Mouse (Mus musculus) stomach, embryonic 16.5 days (tissue): Measurements from ENCODE around the gene Brpf1. TPM values are rescaled to one million over a fixed set of nuclear protein-coding genes. Genes with fewer than 3 reads are reported as not detected.

Source experiments
- ATAC-seq: fragments of 200-750 bp; cut with Nextera tagmentation; 2 replicates; pipeline ENCODE4 v1.8.0; 2017; ENCODE audit warnings: moderate number of reproducible peaks, moderate TSS enrichment; ENCODE audit not compliant: insufficient read depth, low FRiP score
- H3K27ac ChIP-seq: fragments of 300-500 bp; sonication (generic); 2 replicates; pipeline ENCODE4 v1.5.1; 2014; ENCODE audit warnings: low read length
- H3K27me3 ChIP-seq: fragments of 300-500 bp; sonication (generic); 2 replicates; pipeline ENCODE4 v1.6.1; 2014; ENCODE audit warnings: low read length, control low read depth, mixed read lengths; ENCODE audit not compliant: control insufficient read depth, insufficient read depth
- H3K36me3 ChIP-seq: fragments of 300-500 bp; sonication (generic); 2 replicates; pipeline ENCODE4 v1.6.1; 2014; ENCODE audit warnings: low read length; ENCODE audit not compliant: control insufficient read depth, insufficient read depth
- H3K4me1 ChIP-seq: fragments of 300-500 bp; sonication (generic); 2 replicates; pipeline ENCODE4 v1.6.1; 2014; ENCODE audit warnings: low read length, control low read depth, mixed read lengths; ENCODE audit not compliant: control insufficient read depth, insufficient read depth
- H3K4me2 ChIP-seq: fragments of 300-500 bp; sonication (generic); 2 replicates; pipeline ENCODE4 v1.6.1; 2014; ENCODE audit warnings: low read depth, low read length, mixed read lengths
- H3K4me3 ChIP-seq: fragments of 300-500 bp; sonication (generic); replicated peaks from 2 replicates; pipeline ENCODE4 v1.5.1; 2014; ENCODE audit warnings: mild to moderate bottlenecking, low read length
- H3K9ac ChIP-seq: fragments of 300-500 bp; sonication (generic); 2 replicates; pipeline ENCODE4 v1.6.1; 2014; ENCODE audit warnings: low read length
- H3K9me3 ChIP-seq: fragments of 300-500 bp; sonication (generic); replicated peaks from 2 replicates; pipeline ENCODE4 v1.6.1; 2016; ENCODE audit warnings: low read length, control low read depth; ENCODE audit not compliant: control insufficient read depth
- WGBS: fragments of 180-500 bp; shearing (Covaris S2); extraction: QIAGEN DNeasy Blood & Tissue Kit; methylation state at CpG from one replicate; pipeline ENCODE4 v1.1.7; 2014; 5-methylcytosine and 5-hydroxymethylcytosine counted together
- polyA plus RNA-seq: library from polyadenylated mRNA; unstranded; fragments of >200 nt; fragmentation: Nextera tagmentation; extraction: Ambion mirVana; gene quantifications from 2 replicates; pipeline ENCODE4 v1.2.1, GENCODE M21; 2015

Gene Brpf1
- polyA plus RNA-seq, 1 experiment from 2014 or later: 13.6 TPM

GRCm38 (mm10) chr6:113343177-113344092 is 36.5 kb downstream of the Brpf1 start, which contains the start of gene Camk1:
Camk1 (minus strand) TSS chr6:113343984.
- peak within 1 kb of the TSS; percentile 66 for H3K4me3 ChIP-seq
- H3K4me2 ChIP-seq: peak within 1 kb of the TSS; percentile 60
- peak; percentile 87 for ATAC-seq
- no peaks in the 10 kb centered on the region for H3K9me3 ChIP-seq
- H3K4me1 ChIP-seq: peaks cover 24% of the 10 kb centered on the region
- 10% methylated on average over 32 of the region's 32 CpGs for WGBS
- H3K36me3 ChIP-seq: 0 out of 2 replicates have a peak, but pooled peaks cover 4% of the 10 kb centered on the region
- peak within 1 kb of the TSS; percentile 53 for H3K27ac ChIP-seq
- H3K9ac ChIP-seq: peak within 1 kb of the TSS; percentile 88
- H3K27me3 ChIP-seq: no peaks in the 10 kb centered on the region

DNA sequence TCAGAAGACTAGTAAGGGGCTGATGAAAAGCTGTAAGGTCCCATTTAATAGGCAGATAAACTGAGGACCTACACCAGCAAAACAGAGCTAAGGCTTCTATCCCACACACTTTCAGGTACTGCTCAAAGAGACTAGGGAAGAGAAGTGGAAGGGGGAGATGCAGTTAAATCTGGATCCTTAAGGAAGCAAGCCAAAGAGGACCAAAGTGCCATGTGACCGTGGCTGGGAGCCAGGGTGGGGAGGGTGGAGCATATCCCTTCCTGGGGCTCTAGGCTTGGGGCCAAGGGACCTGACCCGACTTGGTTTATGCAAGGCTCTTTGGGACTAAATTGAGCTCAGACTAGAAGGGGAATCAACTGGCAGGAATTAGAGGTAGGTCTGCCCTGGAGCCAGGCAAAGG is 37.4 kb downstream of the Brpf1 start:
- peak overlapping the region; percentile 60 for H3K4me2 ChIP-seq
- no peaks in the 10 kb centered on the region for H3K9me3 ChIP-seq
- H3K4me3 ChIP-seq: peak overlapping the region; percentile 66
- H3K9ac ChIP-seq: peak overlapping the region; percentile 88
- no peaks in the 10 kb centered on the region for H3K36me3 ChIP-seq
- H3K27ac ChIP-seq: peak overlapping the region; percentile 53
- no peaks in the 10 kb centered on the region for H3K27me3 ChIP-seq
- 21% methylated on average over 2 of the region's 2 CpGs for WGBS
- no peak for ATAC-seq
- peaks cover 24% of the 10 kb centered on the region for H3K4me1 ChIP-seq

DNA sequence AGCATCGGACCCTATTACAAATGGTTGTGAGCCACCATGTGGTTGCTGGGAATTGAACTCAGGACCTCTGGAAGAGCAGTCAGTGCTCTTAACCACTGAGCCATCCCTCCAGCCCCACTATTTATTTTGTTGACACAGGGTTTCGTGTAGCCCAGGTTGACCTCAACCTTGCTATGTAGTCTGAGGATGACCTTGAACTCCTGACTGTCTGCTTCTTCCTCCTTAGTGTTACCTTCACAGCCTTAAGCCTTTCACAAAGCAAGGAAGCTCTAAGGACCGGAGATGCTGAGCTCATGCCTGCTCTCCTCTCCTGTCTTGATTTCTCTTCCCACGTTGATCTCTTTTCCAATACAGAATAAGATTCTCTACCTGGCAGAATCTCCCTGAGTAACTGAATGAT is 40.0 kb downstream of the Brpf1 start:
- Histone ChIP-seq H3K36me3 (no peaks in the 10 kb centered on the region), H3K27ac (no peak overlapping the region), H3K9ac (no peak overlapping the region), H3K4me3 (no peak overlapping the region), H3K27me3 (no peaks in the 10 kb centered on the region), H3K4me1 (peaks cover 21% of the 10 kb centered on the region), H3K4me2 (no peak overlapping the region), H3K9me3 (no peaks in the 10 kb centered on the region)
- 59% methylated on average over 4 of the region's 4 CpGs for WGBS
- no peak for ATAC-seq

DNA sequence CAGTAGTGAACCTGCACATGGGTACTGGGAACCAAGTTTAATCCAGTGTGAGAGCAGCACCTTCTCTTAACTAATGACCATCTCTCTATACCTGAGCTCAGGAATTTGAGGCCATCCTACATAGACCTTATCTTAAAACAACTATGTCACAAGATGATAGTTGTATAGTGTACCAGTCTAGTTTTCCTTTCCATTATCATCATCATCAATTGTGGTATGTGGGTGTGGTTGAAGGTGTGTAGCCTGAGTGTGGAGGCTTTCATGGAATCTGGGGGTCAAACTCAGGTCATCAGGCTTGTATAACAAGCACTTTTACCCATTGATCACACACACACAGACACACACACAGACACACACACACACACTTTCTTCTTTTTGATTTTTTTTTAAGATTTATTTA is 43.6 kb downstream of the Brpf1 start:
- no peak overlapping the region for H3K27ac ChIP-seq
- H3K9ac ChIP-seq: no peak overlapping the region
- no peak overlapping the region for H3K4me3 ChIP-seq
- H3K36me3 ChIP-seq: no peaks in the 10 kb centered on the region
- no peaks in the 10 kb centered on the region for H3K9me3 ChIP-seq
- ATAC-seq: peak; percentile 29; the same call in 1 of the 2 replicates
- no peaks in the 10 kb centered on the region for H3K27me3 ChIP-seq
- no peak overlapping the region for H3K4me2 ChIP-seq
- no peaks in the 10 kb centered on the region for H3K4me1 ChIP-seq

DNA sequence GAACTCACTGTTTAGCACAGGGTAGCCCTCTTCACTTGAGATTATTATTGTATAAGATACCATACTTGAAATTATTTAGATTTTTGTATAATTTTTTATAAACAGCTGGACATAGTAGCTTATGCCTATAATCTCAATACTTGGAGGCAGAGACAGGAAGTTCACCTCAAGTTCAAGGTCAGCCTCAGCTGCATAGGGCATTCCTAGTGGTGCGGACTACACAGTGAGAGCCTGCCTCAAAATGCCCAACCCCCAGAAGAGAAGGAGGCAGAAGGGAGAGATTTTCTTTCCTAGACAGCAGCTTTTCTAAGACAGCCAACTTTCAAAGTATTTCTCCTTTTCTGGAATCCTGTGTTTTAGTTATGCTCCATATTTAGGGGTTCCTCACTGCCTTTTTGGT is 44.2 kb downstream of the Brpf1 start:
- Histone ChIP-seq H3K27me3 (no peaks in the 10 kb centered on the region), H3K9me3 (no peaks in the 10 kb centered on the region), H3K4me3 (no peak overlapping the region), H3K4me1 (no peaks in the 10 kb centered on the region), H3K36me3 (no peaks in the 10 kb centered on the region), H3K4me2 (no peak overlapping the region), H3K27ac (no peak overlapping the region), H3K9ac (no peak overlapping the region)
- no peak for ATAC-seq
- 61% methylated on average over 1 of the region's 1 CpGs for WGBS

- 41% methylated on average over 10 of the region's 10 CpGs for WGBS
- no peaks in the 10 kb centered on the region for H3K9me3 ChIP-seq
Observed at GRCm38 (mm10) chr6:113351653-113352052, 44.7 kb downstream of the Brpf1 start.

GRCm38 (mm10) chr6:113352820-113353219 is 45.9 kb downstream of the Brpf1 start:
- no peaks in the 10 kb centered on the region for H3K27me3 ChIP-seq
- H3K9ac ChIP-seq: no peak overlapping the region
- H3K4me2 ChIP-seq: no peak overlapping the region
- H3K9me3 ChIP-seq: no peaks in the 10 kb centered on the region
- H3K36me3 ChIP-seq: no peaks in the 10 kb centered on the region
- 74% methylated on average over 3 of the region's 3 CpGs for WGBS
- no peak overlapping the region for H3K4me3 ChIP-seq
- H3K27ac ChIP-seq: no peak overlapping the region
- ATAC-seq: no peak
- no peaks in the 10 kb centered on the region for H3K4me1 ChIP-seq

More at GRCm38 (mm10) chr6:113351653-113352052, 44.7 kb downstream of the Brpf1 start:
- Histone ChIP-seq H3K36me3 (no peaks in the 10 kb centered on the region), H3K4me2 (no peak overlapping the region), H3K27me3 (no peaks in the 10 kb centered on the region), H3K4me1 (no peaks in the 10 kb centered on the region), H3K4me3 (no peak overlapping the region), H3K9ac (no peak overlapping the region), H3K27ac (no peak overlapping the region)
- ATAC-seq: no peak

DNA sequence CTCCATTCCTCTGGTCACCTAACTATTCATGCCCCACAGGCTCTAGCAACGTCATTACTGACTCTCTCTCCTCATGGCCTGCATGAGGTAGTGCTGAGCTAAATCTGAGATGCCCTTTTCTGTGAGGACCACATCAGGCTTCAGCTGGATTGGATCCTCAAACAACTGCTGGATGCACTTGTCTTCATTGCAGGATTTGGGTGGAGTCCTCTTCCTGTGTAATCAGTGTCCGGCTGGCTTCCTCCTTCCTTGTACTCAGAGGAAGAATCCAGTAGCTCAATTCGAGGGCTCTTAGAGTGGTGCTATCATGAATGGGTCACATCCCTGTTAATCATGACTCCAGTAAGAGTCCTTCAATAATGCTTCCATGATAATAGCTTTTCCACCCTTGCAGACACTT is 46.8 kb downstream of the Brpf1 start:
- H3K9me3 ChIP-seq: no peaks in the 10 kb centered on the region
- H3K27me3 ChIP-seq: no peaks in the 10 kb centered on the region
- H3K4me2 ChIP-seq: no peak overlapping the region
- no peak overlapping the region for H3K27ac ChIP-seq
- no peak overlapping the region for H3K9ac ChIP-seq
- H3K36me3 ChIP-seq: no peaks in the 10 kb centered on the region
- H3K4me1 ChIP-seq: no peaks in the 10 kb centered on the region
- no peak overlapping the region for H3K4me3 ChIP-seq
- ATAC-seq: no peak
- WGBS: 69% methylated on average over 3 of the region's 3 CpGs

DNA sequence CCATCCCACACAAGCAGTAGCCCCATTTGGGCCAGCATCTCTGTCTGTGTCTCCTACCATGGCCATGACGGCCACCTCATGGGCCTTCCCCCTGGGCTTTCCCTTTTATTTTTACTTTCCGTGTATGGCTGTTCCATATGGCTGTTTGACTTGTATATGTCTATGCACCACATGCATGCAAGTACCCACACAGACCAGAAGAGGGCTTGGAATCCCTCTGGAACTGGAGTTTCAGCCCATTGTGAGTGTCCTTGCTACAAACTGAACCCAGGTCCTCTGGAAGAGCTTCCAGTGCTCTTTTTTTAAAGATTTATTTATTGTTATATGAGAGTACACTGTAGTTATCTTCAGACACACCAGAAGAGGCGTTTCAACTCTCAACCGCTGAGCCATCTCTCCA is 54.5 kb downstream of the Brpf1 start:
- ATAC-seq: no peak
- Histone ChIP-seq H3K9ac (no peak overlapping the region), H3K36me3 (no peaks in the 10 kb centered on the region), H3K9me3 (no peaks in the 10 kb centered on the region), H3K4me1 (no peaks in the 10 kb centered on the region), H3K27me3 (no peaks in the 10 kb centered on the region), H3K4me2 (no peak overlapping the region), H3K4me3 (no peak overlapping the region), H3K27ac (no peak overlapping the region)
- WGBS: 76% methylated on average over 4 of the region's 4 CpGs
